Mouse (Mus musculus) kidney, postnatal 0 days (tissue): Measurements from ENCODE around the gene Arpc4. TPM values are rescaled to one million over a fixed set of nuclear protein-coding genes. Genes with fewer than 3 reads are reported as not detected.

ENCODE experiments used
- ATAC-seq: fragments of 200-750 bp; cut with Nextera tagmentation; replicated peaks from 2 replicates; pipeline ENCODE4 v1.8.0; 2017; ENCODE audit warnings: low read depth, moderate number of reproducible peaks, moderate TSS enrichment, moderate library complexity; ENCODE audit not compliant: low FRiP score
- DNase-seq: peaks from one replicate; pipeline ENCODE4 v3.0.0-alpha.2; 2016; ENCODE audit warnings: low spot score
- H3K27ac ChIP-seq: fragments of 300-500 bp; sonication (generic); 2 replicates; pipeline ENCODE4 v1.5.1; 2014; ENCODE audit warnings: mild to moderate bottlenecking
- H3K27me3 ChIP-seq: fragments of 300-500 bp; sonication (generic); 2 replicates; pipeline ENCODE4 v1.6.1; 2014; ENCODE audit warnings: low read length, mixed read lengths; ENCODE audit not compliant: insufficient read depth
- H3K36me3 ChIP-seq: fragments of 300-500 bp; sonication (generic); 2 replicates; pipeline ENCODE4 v1.6.1; 2014; ENCODE audit warnings: low read length, mixed read lengths; ENCODE audit not compliant: insufficient read depth
- H3K4me1 ChIP-seq: fragments of 300-500 bp; sonication (generic); replicated peaks from 2 replicates; pipeline ENCODE4 v1.6.1; 2014; ENCODE audit warnings: antibody characterized with exemption, low read length, mixed read lengths; ENCODE audit not compliant: insufficient read depth
- H3K4me2 ChIP-seq: fragments of 300-500 bp; sonication (generic); 2 replicates; pipeline ENCODE4 v1.6.1; 2014; ENCODE audit warnings: mild to moderate bottlenecking, low read length, moderate library complexity, mixed read lengths
- H3K4me3 ChIP-seq: fragments of 300-500 bp; sonication (generic); replicated peaks from 2 replicates; pipeline ENCODE4 v1.5.1; 2014; ENCODE audit warnings: low read depth, low read length
- H3K9ac ChIP-seq: fragments of 300-500 bp; sonication (generic); 2 replicates; pipeline ENCODE4 v1.6.1; 2014; ENCODE audit warnings: low read depth, low read length
- H3K9me3 ChIP-seq: fragments of 300-500 bp; sonication (generic); replicated peaks from 2 replicates; pipeline ENCODE4 v1.6.1; 2016; ENCODE audit warnings: low read length, inconsistent platforms, mixed read lengths
- CTCF ChIP-seq: IDR thresholded peaks from 2 replicates; pipeline ENCODE4 v1.5.1; 2016; ENCODE audit warnings: antibody characterized with exemption, low read depth, mild to moderate bottlenecking, moderate library complexity
- WGBS: fragments of 180-500 bp; shearing (Covaris S2); extraction: QIAGEN DNeasy Blood & Tissue Kit; methylation state at CpG from one replicate; pipeline ENCODE4 v1.1.7; 2014; 5-methylcytosine and 5-hydroxymethylcytosine counted together
- polyA plus RNA-seq: library from polyadenylated mRNA; unstranded; fragments of >200 nt; fragmentation: Nextera tagmentation; extraction: Ambion mirVana; gene quantifications from 2 replicates; pipeline ENCODE4 v1.2.1, GENCODE M21; 2015

The Arpc4 gene
- polyA plus RNA-seq, 1 experiment from 2014 or later: 375 TPM

DNA sequence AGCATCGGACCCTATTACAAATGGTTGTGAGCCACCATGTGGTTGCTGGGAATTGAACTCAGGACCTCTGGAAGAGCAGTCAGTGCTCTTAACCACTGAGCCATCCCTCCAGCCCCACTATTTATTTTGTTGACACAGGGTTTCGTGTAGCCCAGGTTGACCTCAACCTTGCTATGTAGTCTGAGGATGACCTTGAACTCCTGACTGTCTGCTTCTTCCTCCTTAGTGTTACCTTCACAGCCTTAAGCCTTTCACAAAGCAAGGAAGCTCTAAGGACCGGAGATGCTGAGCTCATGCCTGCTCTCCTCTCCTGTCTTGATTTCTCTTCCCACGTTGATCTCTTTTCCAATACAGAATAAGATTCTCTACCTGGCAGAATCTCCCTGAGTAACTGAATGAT, 31.0 kb upstream of the Arpc4 start:
- Histone ChIP-seq H3K4me2 (no peak overlapping the region), H3K27ac (no peak overlapping the region), H3K4me3 (no peak overlapping the region), H3K36me3 (no peaks in the 10 kb centered on the region), H3K9ac (no peak overlapping the region), H3K4me1 (peaks cover 20% of the 10 kb centered on the region), H3K9me3 (no peaks in the 10 kb centered on the region), H3K27me3 (no peaks in the 10 kb centered on the region)
- no peak for ATAC-seq
- WGBS: 72% methylated on average over 4 of the region's 4 CpGs
- TF ChIP-seq CTCF: no peak
- DNase-seq: no peak

DNA sequence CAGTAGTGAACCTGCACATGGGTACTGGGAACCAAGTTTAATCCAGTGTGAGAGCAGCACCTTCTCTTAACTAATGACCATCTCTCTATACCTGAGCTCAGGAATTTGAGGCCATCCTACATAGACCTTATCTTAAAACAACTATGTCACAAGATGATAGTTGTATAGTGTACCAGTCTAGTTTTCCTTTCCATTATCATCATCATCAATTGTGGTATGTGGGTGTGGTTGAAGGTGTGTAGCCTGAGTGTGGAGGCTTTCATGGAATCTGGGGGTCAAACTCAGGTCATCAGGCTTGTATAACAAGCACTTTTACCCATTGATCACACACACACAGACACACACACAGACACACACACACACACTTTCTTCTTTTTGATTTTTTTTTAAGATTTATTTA, 27.4 kb upstream of the Arpc4 start:
- Histone ChIP-seq H3K27me3 (no peaks in the 10 kb centered on the region), H3K4me3 (no peak overlapping the region), H3K36me3 (no peaks in the 10 kb centered on the region), H3K9ac (no peak overlapping the region), H3K4me2 (no peak overlapping the region), H3K9me3 (no peaks in the 10 kb centered on the region), H3K4me1 (no peaks in the 10 kb centered on the region), H3K27ac (no peak overlapping the region)
- TF ChIP-seq CTCF: no peak
- no peak for DNase-seq
- peak; percentile 43; the same call in 1 of the 2 replicates for ATAC-seq

DNA sequence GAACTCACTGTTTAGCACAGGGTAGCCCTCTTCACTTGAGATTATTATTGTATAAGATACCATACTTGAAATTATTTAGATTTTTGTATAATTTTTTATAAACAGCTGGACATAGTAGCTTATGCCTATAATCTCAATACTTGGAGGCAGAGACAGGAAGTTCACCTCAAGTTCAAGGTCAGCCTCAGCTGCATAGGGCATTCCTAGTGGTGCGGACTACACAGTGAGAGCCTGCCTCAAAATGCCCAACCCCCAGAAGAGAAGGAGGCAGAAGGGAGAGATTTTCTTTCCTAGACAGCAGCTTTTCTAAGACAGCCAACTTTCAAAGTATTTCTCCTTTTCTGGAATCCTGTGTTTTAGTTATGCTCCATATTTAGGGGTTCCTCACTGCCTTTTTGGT, 26.8 kb upstream of the Arpc4 start:
- H3K36me3 ChIP-seq: no peaks in the 10 kb centered on the region
- ATAC-seq: no peak
- H3K4me2 ChIP-seq: no peak overlapping the region
- no peak overlapping the region for H3K27ac ChIP-seq
- no peak for TF ChIP-seq CTCF
- H3K4me1 ChIP-seq: no peaks in the 10 kb centered on the region
- DNase-seq: no peak
- H3K9me3 ChIP-seq: no peaks in the 10 kb centered on the region
- no peak overlapping the region for H3K9ac ChIP-seq
- H3K4me3 ChIP-seq: no peak overlapping the region
- H3K27me3 ChIP-seq: no peaks in the 10 kb centered on the region
- 58% methylated on average over 1 of the region's 1 CpGs for WGBS

DNA sequence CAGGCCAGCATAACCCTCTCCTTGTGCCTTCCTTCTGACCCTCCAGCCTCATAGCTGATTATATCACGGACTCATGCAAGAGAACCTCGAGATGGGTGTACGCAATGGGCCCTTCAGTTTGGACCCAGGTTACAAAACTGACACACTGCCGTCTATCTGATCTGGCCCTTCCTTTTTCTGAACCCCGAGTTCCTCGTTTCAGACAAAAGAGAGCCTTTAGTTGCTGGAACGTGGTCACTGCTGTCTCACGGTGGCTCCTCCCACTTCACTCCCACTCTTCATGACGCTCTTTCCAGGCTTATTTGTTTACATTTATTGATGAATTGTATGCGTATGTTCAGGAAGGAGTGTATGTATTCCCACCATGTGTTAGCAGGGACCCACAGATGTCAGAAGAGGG, 26.3 kb upstream of the Arpc4 start:
- WGBS: 56% methylated on average over 10 of the region's 10 CpGs
- TF ChIP-seq CTCF: no peak
- DNase-seq (no peak), ATAC-seq (no peak)
- Histone ChIP-seq H3K9me3 (no peaks in the 10 kb centered on the region), H3K4me1 (no peaks in the 10 kb centered on the region), H3K27me3 (no peaks in the 10 kb centered on the region), H3K9ac (no peak overlapping the region), H3K27ac (no peak overlapping the region), H3K4me2 (no peak overlapping the region), H3K36me3 (no peaks in the 10 kb centered on the region), H3K4me3 (no peak overlapping the region)

DNA sequence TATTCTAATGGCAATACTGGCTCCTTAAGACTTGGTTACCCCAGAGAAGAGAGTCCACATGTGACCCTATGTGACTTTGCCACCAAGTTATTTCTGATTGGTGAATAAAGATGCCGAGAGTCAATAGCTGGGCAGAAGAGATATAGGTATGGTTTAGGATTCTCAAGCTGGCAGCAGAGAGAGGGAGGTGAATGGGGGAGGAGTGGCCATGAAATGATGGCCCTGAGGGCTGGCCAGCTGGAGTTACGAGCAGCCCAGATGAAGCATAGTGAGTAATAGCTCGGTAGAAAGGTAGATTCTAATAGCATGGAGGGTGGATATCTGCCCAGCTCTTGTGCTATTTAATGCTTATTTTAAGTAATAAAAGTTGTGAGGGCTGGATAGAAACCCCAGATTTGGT, 25.1 kb upstream of the Arpc4 start:
- Histone ChIP-seq H3K27me3 (no peaks in the 10 kb centered on the region), H3K36me3 (no peaks in the 10 kb centered on the region), H3K4me1 (no peaks in the 10 kb centered on the region), H3K9ac (no peak overlapping the region), H3K27ac (no peak overlapping the region), H3K4me2 (no peak overlapping the region), H3K9me3 (no peaks in the 10 kb centered on the region), H3K4me3 (no peak overlapping the region)
- DNase-seq (no peak), ATAC-seq (no peak)
- WGBS: 66% methylated on average over 3 of the region's 3 CpGs
- TF ChIP-seq CTCF: no peak

DNA sequence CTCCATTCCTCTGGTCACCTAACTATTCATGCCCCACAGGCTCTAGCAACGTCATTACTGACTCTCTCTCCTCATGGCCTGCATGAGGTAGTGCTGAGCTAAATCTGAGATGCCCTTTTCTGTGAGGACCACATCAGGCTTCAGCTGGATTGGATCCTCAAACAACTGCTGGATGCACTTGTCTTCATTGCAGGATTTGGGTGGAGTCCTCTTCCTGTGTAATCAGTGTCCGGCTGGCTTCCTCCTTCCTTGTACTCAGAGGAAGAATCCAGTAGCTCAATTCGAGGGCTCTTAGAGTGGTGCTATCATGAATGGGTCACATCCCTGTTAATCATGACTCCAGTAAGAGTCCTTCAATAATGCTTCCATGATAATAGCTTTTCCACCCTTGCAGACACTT, 24.2 kb upstream of the Arpc4 start:
- 64% methylated on average over 3 of the region's 3 CpGs for WGBS
- Histone ChIP-seq H3K4me2 (no peak overlapping the region), H3K9ac (no peak overlapping the region), H3K36me3 (no peaks in the 10 kb centered on the region), H3K9me3 (no peaks in the 10 kb centered on the region), H3K27me3 (no peaks in the 10 kb centered on the region), H3K27ac (no peak overlapping the region), H3K4me1 (no peaks in the 10 kb centered on the region), H3K4me3 (no peak overlapping the region)
- ATAC-seq (no peak), DNase-seq (no peak)
- no peak for TF ChIP-seq CTCF

DNA sequence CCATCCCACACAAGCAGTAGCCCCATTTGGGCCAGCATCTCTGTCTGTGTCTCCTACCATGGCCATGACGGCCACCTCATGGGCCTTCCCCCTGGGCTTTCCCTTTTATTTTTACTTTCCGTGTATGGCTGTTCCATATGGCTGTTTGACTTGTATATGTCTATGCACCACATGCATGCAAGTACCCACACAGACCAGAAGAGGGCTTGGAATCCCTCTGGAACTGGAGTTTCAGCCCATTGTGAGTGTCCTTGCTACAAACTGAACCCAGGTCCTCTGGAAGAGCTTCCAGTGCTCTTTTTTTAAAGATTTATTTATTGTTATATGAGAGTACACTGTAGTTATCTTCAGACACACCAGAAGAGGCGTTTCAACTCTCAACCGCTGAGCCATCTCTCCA, 16.4 kb upstream of the Arpc4 start:
- 74% methylated on average over 4 of the region's 4 CpGs for WGBS
- H3K9me3 ChIP-seq: no peaks in the 10 kb centered on the region
- H3K9ac ChIP-seq: no peak overlapping the region
- ATAC-seq: no peak
- no peak overlapping the region for H3K4me3 ChIP-seq
- TF ChIP-seq CTCF: peak; percentile 26; the same call in 1 of the 2 replicates
- H3K36me3 ChIP-seq: no peaks in the 10 kb centered on the region
- H3K27me3 ChIP-seq: no peaks in the 10 kb centered on the region
- no peak overlapping the region for H3K4me2 ChIP-seq
- H3K4me1 ChIP-seq: no peaks in the 10 kb centered on the region
- H3K27ac ChIP-seq: no peak overlapping the region
- no peak for DNase-seq
